Mouse (Mus musculus) heart, embryonic 14.5 days (tissue): ENCODE data around the gene Igflr1. TPM values are rescaled to one million over a fixed set of nuclear protein-coding genes. Genes with fewer than 3 reads are reported as not detected.

Experiments
- ATAC-seq: fragments of 200-750 bp; cut with Nextera tagmentation; 2 replicates; pipeline ENCODE4 v1.8.0; 2017; ENCODE audit warnings: low read depth, moderate TSS enrichment; ENCODE audit not compliant: insufficient number of reproducible peaks, insufficient read depth, low FRiP score
- H3K27ac ChIP-seq, 2 experiments: fragments of 200-500 bp in 1 of 2; fragments of 300-500 bp in 1 of 2; sonication (generic) in 1 of 2; replicated peaks in 1 of 2; 2 replicates each; pipeline ENCODE4 v1.5.1; 2012 to 2014; ENCODE audit warnings: low read depth in 2 of 2, low read length in 2 of 2, control low read depth in 1 of 2, mild to moderate bottlenecking in 1 of 2, mixed read lengths in 1 of 2; ENCODE audit not compliant: control insufficient read depth in 1 of 2, insufficient read depth in 1 of 2
- H3K27me3 ChIP-seq: fragments of 300-500 bp; sonication (generic); 2 replicates; pipeline ENCODE4 v1.6.1; 2014; ENCODE audit warnings: mild to moderate bottlenecking, low read length, control low read depth; ENCODE audit not compliant: control insufficient read depth, insufficient read depth
- H3K36me3 ChIP-seq: fragments of 300-500 bp; sonication (generic); 2 replicates; pipeline ENCODE4 v1.6.1; 2014; ENCODE audit warnings: mild to moderate bottlenecking, control low read depth, low read length, mixed read lengths; ENCODE audit not compliant: control insufficient read depth, insufficient read depth
- H3K4me1 ChIP-seq, 2 experiments: fragments of 200-500 bp in 1 of 2; fragments of 300-500 bp in 1 of 2; sonication (generic) in 1 of 2; 2 replicates each; pipeline ENCODE4 v1.6.1; 2012 to 2014; ENCODE audit warnings: low read length in 2 of 2, control low read depth in 1 of 2, mixed read lengths in 1 of 2; ENCODE audit not compliant: control insufficient read depth in 2 of 2, insufficient read depth in 2 of 2
- H3K4me2 ChIP-seq: fragments of 300-500 bp; sonication (generic); 2 replicates; pipeline ENCODE4 v1.6.1; 2014; ENCODE audit warnings: mild to moderate bottlenecking, low read length
- H3K4me3 ChIP-seq, 2 experiments: fragments of 200-500 bp in 1 of 2; fragments of 300-500 bp in 1 of 2; sonication (generic) in 1 of 2; 2 replicates each; pipeline ENCODE4 v1.5.1; 2012 to 2014; ENCODE audit warnings: low read length in 2 of 2, mild to moderate bottlenecking in 2 of 2, control low read depth in 1 of 2, low read depth in 1 of 2, moderate library complexity in 1 of 2; ENCODE audit not compliant: control insufficient read depth in 1 of 2, insufficient read depth in 1 of 2
- H3K9ac ChIP-seq: fragments of 300-500 bp; sonication (generic); 2 replicates; pipeline ENCODE4 v1.6.1; 2014; ENCODE audit warnings: mild to moderate bottlenecking, low read length
- H3K9me3 ChIP-seq: fragments of 300-500 bp; sonication (generic); 2 replicates; pipeline ENCODE4 v1.6.1; 2016; ENCODE audit warnings: low read length, control low read depth; ENCODE audit not compliant: control insufficient read depth
- WGBS: fragments of 180-500 bp; shearing (Covaris S2); extraction: QIAGEN DNeasy Blood & Tissue Kit; methylation state at CpG from one replicate; pipeline ENCODE4 v1.1.7; 2014; 5-methylcytosine and 5-hydroxymethylcytosine counted together
- polyA plus RNA-seq: library from polyadenylated mRNA; unstranded; fragments of >200 nt; fragmentation: Nextera tagmentation; extraction: Ambion mirVana; gene quantifications from 2 replicates; pipeline ENCODE4 v1.2.1, GENCODE M21; 2014

The Igflr1 gene
- polyA plus RNA-seq, 1 experiment from 2014 or later, result 2.4 TPM

- Histone ChIP-seq H3K4me2 (no peak overlapping the region), H3K9ac (no peak overlapping the region), H3K4me3 (no peak overlapping the region), H3K9me3 (no peaks in the 10 kb centered on the region), H3K36me3 (no peaks in the 10 kb centered on the region), H3K27ac (no peak overlapping the region), H3K27me3 (no peaks in the 10 kb centered on the region), H3K4me1 (peaks cover 8 to 10% of the 10 kb centered on the region in 2 experiments)
- 23% methylated on average over 8 of the region's 8 CpGs for WGBS
- no peak for ATAC-seq
Measured at GRCm38 (mm10) chr7:30607706-30608309, 42.6 kb downstream of the Igflr1 start.

- Histone ChIP-seq H3K27ac (no peak overlapping the region), H3K9me3 (no peaks in the 10 kb centered on the region), H3K4me1 (peaks cover 8 to 10% of the 10 kb centered on the region in 2 experiments), H3K27me3 (no peaks in the 10 kb centered on the region), H3K9ac (no peak overlapping the region), H3K4me3 (no peak overlapping the region), H3K4me2 (no peak overlapping the region), H3K36me3 (no peaks in the 10 kb centered on the region)
- ATAC-seq, result no peak
- WGBS, result 48% methylated on average over 16 of the region's 16 CpGs
Measured at GRCm38 (mm10) chr7:30608476-30608875, 43.2 kb downstream of the Igflr1 start.

- H3K4me3 ChIP-seq, result no peak overlapping the region
- peak; percentile 68; the same call in 1 of the 2 replicates for ATAC-seq
- H3K4me1 ChIP-seq, result peaks cover 8 to 10% of the 10 kb centered on the region in 2 experiments
- H3K27me3 ChIP-seq, result no peaks in the 10 kb centered on the region
- peak overlapping the region; percentile 35 to 42 for H3K27ac ChIP-seq
- H3K9ac ChIP-seq, result peak overlapping the region; percentile 46; the same call in 1 of the 2 replicates
- no peaks in the 10 kb centered on the region for H3K36me3 ChIP-seq
- H3K4me2 ChIP-seq, result no peak overlapping the region
- 28% methylated on average over 7 of the region's 7 CpGs for WGBS
- no peaks in the 10 kb centered on the region for H3K9me3 ChIP-seq
Measured at GRCm38 (mm10) chr7:30610043-30610442, 44.8 kb downstream of the Igflr1 start.

GRCm38 (mm10) chr7:30612654-30613402 is 47.6 kb downstream of the Igflr1 start, which contains the start of gene Upk1a:
Gene Upk1a (minus strand): TSS chr7:30612847.
- Histone ChIP-seq H3K4me2 (no peak within 1 kb of the TSS), H3K4me3 (no peak within 1 kb of the TSS), H3K27ac (no peak within 1 kb of the TSS), H3K9me3 (no peaks in the 10 kb centered on the region), H3K27me3 (no peaks in the 10 kb centered on the region), H3K9ac (no peak within 1 kb of the TSS), H3K4me1 (peaks cover 8 to 10% of the 10 kb centered on the region in 2 experiments), H3K36me3 (peaks cover 24% of the 10 kb centered on the region)
- WGBS, result 80% methylated on average over 8 of the region's 8 CpGs
- ATAC-seq, result no peak

- 20% methylated on average over 14 of the region's 14 CpGs for WGBS
- peaks cover 8 to 10% of the 10 kb centered on the region in 2 experiments for H3K4me1 ChIP-seq
- ATAC-seq, result no peak; the same call in 1 of the 2 replicates
- H3K36me3 ChIP-seq, result peaks cover 32% of the 10 kb centered on the region
- H3K4me2 ChIP-seq, result no peak overlapping the region
- no peak overlapping the region for H3K4me3 ChIP-seq
- no peaks in the 10 kb centered on the region for H3K27me3 ChIP-seq
- H3K9me3 ChIP-seq, result no peaks in the 10 kb centered on the region
- H3K9ac ChIP-seq, result no peak overlapping the region
- no peak overlapping the region for H3K27ac ChIP-seq
Measured at GRCm38 (mm10) chr7:30613529-30614112, 48.4 kb downstream of the Igflr1 start.

GRCm38 (mm10) chr7:30614454-30614853 is 49.2 kb downstream of the Igflr1 start:
- Histone ChIP-seq H3K4me1 (peaks cover 8 to 10% of the 10 kb centered on the region in 2 experiments), H3K9me3 (no peaks in the 10 kb centered on the region), H3K27me3 (no peaks in the 10 kb centered on the region), H3K36me3 (peaks cover 41% of the 10 kb centered on the region), H3K27ac (no peak overlapping the region), H3K4me3 (no peak overlapping the region), H3K4me2 (no peak overlapping the region), H3K9ac (no peak overlapping the region)
- 77% methylated on average over 2 of the region's 2 CpGs for WGBS
- ATAC-seq, result no peak

- Histone ChIP-seq H3K4me1 (peaks cover 2 to 3% of the 10 kb centered on the region in 2 experiments; a peak in 3 of 4 replicates), H3K9me3 (no peaks in the 10 kb centered on the region), H3K4me2 (no peak overlapping the region), H3K36me3 (peaks cover 46% of the 10 kb centered on the region), H3K4me3 (no peak overlapping the region), H3K27me3 (no peaks in the 10 kb centered on the region), H3K27ac (no peak overlapping the region), H3K9ac (no peak overlapping the region)
- no peak for ATAC-seq
- 52% methylated on average over 5 of the region's 5 CpGs for WGBS
Measured at GRCm38 (mm10) chr7:30615049-30615760, 50.0 kb downstream of the Igflr1 start.
